Mouse (Mus musculus) neural tube, embryonic 15.5 days (tissue): Measurements from ENCODE around the gene Gm12355. TPM values are rescaled to one million over a fixed set of nuclear protein-coding genes. Genes with fewer than 3 reads are reported as not detected.

ENCODE experiments used
- ATAC-seq: fragments of 200-750 bp; cut with Nextera tagmentation; 2 replicates; pipeline ENCODE4 v1.8.0; 2017; ENCODE audit warnings: mild to moderate bottlenecking, moderate TSS enrichment, moderate library complexity; ENCODE audit not compliant: low FRiP score
- H3K27ac ChIP-seq: fragments of 300-500 bp; sonication (generic); replicated peaks from 2 replicates; pipeline ENCODE4 v1.5.1; 2015; ENCODE audit warnings: mild to moderate bottlenecking, inconsistent platforms
- H3K27me3 ChIP-seq: fragments of 300-500 bp; sonication (generic); replicated peaks from 2 replicates; pipeline ENCODE4 v1.6.1; 2015; ENCODE audit warnings: inconsistent platforms
- H3K36me3 ChIP-seq: fragments of 300-500 bp; sonication (generic); 2 replicates; pipeline ENCODE4 v1.6.1; 2015; ENCODE audit warnings: inconsistent platforms
- H3K4me1 ChIP-seq: fragments of 300-500 bp; sonication (generic); 2 replicates; pipeline ENCODE4 v1.6.1; 2015; ENCODE audit warnings: inconsistent platforms
- H3K4me2 ChIP-seq: fragments of 300-500 bp; sonication (generic); 2 replicates; pipeline ENCODE4 v1.6.1; 2015; ENCODE audit warnings: inconsistent platforms, mild to moderate bottlenecking, moderate library complexity
- H3K4me3 ChIP-seq: fragments of 300-500 bp; sonication (generic); replicated peaks from 2 replicates; pipeline ENCODE4 v1.5.1; 2015; ENCODE audit warnings: mild to moderate bottlenecking, inconsistent platforms
- H3K9ac ChIP-seq: fragments of 300-500 bp; sonication (generic); replicated peaks from 2 replicates; pipeline ENCODE4 v1.6.1; 2015; ENCODE audit warnings: mild to moderate bottlenecking, inconsistent platforms
- H3K9me3 ChIP-seq: fragments of 300-500 bp; sonication (generic); replicated peaks from 2 replicates; pipeline ENCODE4 v1.6.1; 2016; ENCODE audit warnings: inconsistent platforms
- WGBS: fragments of 180-500 bp; shearing (Covaris S2); methylation state at CpG from one replicate; pipeline ENCODE4 v1.1.7; 2015; ENCODE audit warnings: mixed read lengths; 5-methylcytosine and 5-hydroxymethylcytosine counted together
- polyA plus RNA-seq: library from polyadenylated mRNA; unstranded; fragments of >200 nt; fragmentation: Nextera tagmentation; extraction: Ambion mirVana; gene quantifications from 2 replicates; pipeline ENCODE4 v1.2.1, GENCODE M21; 2015

Gm12355 gene
- polyA plus RNA-seq, 1 experiment from 2014 or later, result 0.79 TPM

DNA sequence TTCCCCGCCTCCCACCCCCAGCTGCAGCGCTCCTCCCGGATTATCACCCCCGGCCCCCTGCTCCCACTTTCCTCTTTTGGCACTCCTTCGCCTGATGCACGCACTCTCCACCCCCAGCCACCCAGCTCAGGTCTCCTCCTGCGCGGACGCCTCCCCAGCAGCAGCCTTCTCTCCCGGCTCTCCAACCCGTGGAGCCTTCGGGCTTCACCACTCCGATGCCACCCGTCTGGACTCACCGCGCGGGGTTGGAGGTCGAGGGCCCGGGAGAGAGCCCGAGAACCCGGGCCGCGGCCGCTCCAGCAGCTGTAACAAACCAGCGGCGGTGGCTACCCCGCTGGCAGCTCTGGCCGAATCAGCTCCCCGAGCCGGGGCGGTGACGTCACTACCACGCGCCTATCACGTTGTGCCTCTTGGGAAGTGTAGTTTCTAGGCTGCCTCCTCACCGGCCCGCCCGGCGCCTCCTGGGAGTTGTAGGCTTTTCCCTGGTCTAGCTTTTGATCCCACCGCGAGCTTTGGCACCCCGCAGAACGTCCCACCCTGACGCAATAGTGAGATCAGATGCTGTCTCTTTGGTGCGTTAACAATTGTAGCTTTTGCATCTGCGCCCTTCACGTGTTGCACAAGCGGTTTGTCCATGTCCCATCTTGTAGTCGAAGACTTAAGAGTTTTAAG is 38.4 kb downstream of the Gm12355 start, which contains the start of gene Ormdl3:
Gene Ormdl3, minus strand, starts transcription at position 477 of the 672 bp plus-strand sequence.
- H3K27ac ChIP-seq, result peak within 1 kb of the TSS; percentile 88
- H3K36me3 ChIP-seq, result peaks cover 16% of the 10 kb centered on the region
- H3K4me3 ChIP-seq, result peak within 1 kb of the TSS; percentile 93
- ATAC-seq, result peak; percentile 95
- WGBS, result under 1% methylated on average over 49 of the region's 49 CpGs
- peak within 1 kb of the TSS; percentile 94 for H3K4me2 ChIP-seq
- H3K9me3 ChIP-seq, result no peaks in the 10 kb centered on the region
- H3K9ac ChIP-seq, result peak within 1 kb of the TSS; percentile 92
- no peaks in the 10 kb centered on the region; the same call in 1 of the 2 replicates for H3K27me3 ChIP-seq
- peaks cover 42% of the 10 kb centered on the region for H3K4me1 ChIP-seq

DNA sequence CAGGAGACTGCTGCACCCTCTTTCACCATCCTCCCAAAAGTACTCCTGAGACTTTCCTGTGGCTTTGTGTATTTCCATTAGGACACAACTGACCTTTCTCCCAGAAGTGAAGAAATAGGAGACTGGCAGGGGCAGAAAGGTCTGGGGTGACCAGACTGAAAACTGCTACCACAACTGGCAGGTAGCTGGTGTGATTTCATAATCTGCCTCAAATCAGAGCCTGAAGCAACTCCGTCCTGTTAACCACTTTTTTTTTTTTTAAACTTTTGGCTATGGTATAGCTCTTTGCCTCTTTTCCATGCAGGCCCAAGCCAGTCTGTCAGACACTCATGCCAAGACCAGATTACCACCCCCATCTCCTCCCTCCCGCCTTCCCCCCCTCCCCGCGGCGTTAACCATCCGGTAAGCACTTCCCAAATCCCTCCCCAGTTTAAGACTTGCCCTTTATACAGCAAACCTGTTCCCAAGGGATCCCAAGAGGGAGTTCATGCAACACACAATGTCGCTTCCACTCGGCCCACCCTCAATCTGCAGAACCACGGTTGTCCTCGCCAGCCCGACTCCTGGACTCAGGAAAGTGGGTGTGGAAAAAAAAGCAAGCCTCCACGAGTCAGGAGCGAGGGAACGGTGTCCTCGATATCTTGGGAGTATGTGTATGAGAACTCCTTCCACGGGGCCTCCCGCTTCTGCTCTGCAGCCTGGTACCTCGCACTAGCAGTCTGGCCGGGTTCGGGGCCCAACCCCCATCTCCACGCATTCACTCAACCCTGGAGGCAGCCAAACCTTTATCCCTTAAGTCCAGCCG is 39.2 kb downstream of the Gm12355 start:
- WGBS, result 3% methylated on average over 21 of the region's 22 CpGs
- Histone ChIP-seq H3K4me1 (peaks cover 42% of the 10 kb centered on the region), H3K27me3 (no peaks in the 10 kb centered on the region; the same call in 1 of the 2 replicates), H3K9me3 (no peaks in the 10 kb centered on the region), H3K4me3 (peak overlapping the region; percentile 93), H3K27ac (peak overlapping the region; percentile 88), H3K36me3 (peaks cover 21% of the 10 kb centered on the region), H3K9ac (peak overlapping the region; percentile 92), H3K4me2 (peak overlapping the region; percentile 94)
- peak; percentile 58 for ATAC-seq

DNA sequence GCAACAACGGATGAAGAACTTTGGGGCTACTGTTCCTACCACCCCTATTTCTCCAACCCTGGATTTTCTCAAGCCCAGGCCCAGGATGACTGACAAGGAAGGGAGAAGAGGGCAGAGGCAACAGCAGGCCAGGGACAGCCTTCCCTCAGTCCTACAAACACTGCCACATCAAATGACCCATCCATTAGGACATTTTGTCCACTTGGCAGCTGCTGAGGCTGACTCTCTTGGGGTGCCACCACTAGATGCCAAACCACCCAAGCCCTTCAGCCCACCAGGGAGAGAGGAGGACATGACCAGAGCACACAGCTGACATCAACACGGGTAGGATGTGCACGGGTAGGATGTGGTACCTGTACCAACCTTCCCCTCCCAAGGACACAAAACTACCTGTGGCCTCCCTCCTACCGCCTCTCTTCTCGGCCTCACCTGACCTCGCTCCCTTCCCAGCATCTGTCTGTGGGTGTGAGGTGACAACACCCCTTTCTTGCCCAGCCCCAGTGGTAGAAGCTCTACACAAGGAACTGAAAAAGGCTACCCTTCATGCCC is 40.8 kb downstream of the Gm12355 start:
- 95% methylated on average over 6 of the region's 6 CpGs for WGBS
- Histone ChIP-seq H3K36me3 (peaks cover 28% of the 10 kb centered on the region), H3K27me3 (no peaks in the 10 kb centered on the region), H3K4me3 (no peak overlapping the region), H3K4me2 (no peak overlapping the region), H3K9me3 (no peaks in the 10 kb centered on the region), H3K9ac (no peak overlapping the region), H3K4me1 (peaks cover 42% of the 10 kb centered on the region), H3K27ac (no peak overlapping the region)
- no peak for ATAC-seq

DNA sequence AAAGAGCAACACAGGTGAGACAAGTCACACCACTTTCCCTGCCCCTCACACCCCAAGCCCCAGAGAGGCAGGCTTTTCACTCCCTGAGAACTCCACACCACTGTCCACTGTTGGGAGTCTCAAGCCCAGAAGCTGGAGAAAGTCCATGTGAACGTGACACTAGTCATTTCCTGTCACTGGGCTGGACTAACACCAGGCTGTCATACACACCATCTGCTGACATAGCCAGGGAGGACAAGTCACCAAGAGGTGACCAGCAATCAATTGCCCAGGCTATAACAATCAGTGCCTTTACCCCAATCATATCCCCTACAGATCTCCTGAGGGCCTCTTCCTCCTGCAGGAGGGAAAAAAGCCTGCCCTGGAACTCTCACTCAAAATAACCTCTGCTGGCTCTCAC is 41.3 kb downstream of the Gm12355 start:
- Histone ChIP-seq H3K4me3 (no peak overlapping the region), H3K9ac (no peak overlapping the region), H3K36me3 (peaks cover 28% of the 10 kb centered on the region), H3K9me3 (no peaks in the 10 kb centered on the region), H3K27ac (no peak overlapping the region), H3K27me3 (no peaks in the 10 kb centered on the region), H3K4me2 (no peak overlapping the region), H3K4me1 (peaks cover 42% of the 10 kb centered on the region)
- ATAC-seq, result no peak
- 80% methylated on average over 1 of the region's 1 CpGs for WGBS

DNA sequence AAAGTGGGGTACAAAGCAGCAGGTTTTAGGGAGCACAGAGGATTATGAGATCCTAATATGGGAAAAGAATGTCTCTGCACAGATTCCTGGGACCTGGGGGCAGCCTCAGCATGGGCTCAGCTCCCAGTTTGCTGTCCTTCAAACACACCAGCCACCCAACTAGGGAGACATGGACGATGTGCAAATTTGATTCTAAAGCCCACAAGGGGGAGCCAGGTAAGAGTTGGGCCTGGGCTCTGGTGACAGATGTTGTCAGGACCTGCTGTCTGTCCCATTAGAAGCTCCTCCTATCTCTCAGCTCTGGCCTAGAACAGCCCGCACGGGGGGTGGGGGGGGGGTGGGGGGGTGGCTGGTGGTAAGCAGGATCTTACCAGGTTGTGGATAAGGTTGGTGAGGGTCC is 41.9 kb downstream of the Gm12355 start:
- Histone ChIP-seq H3K27me3 (no peaks in the 10 kb centered on the region), H3K9ac (no peak overlapping the region), H3K9me3 (no peaks in the 10 kb centered on the region), H3K36me3 (peaks cover 28% of the 10 kb centered on the region), H3K27ac (no peak overlapping the region), H3K4me3 (no peak overlapping the region), H3K4me2 (no peak overlapping the region), H3K4me1 (peaks cover 39% of the 10 kb centered on the region)
- WGBS, result 36% methylated on average over 3 of the region's 3 CpGs
- ATAC-seq, result no peak

DNA sequence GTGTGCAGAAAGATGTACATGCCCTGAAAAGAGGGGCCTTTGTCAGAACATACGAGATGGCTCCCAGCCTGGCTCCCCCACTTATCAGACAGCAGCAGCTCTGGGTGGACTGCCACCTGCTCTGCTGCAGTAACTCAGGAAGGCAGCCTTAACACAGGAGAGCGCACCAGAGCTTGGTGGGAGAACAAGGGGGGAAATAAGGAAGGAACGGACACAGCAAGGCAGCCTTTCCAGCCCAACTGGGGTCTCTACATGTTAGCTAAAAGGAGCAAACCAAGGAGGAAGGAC is 42.3 kb downstream of the Gm12355 start:
- no peak for ATAC-seq
- WGBS, result 91% methylated on average over 3 of the region's 3 CpGs

DNA sequence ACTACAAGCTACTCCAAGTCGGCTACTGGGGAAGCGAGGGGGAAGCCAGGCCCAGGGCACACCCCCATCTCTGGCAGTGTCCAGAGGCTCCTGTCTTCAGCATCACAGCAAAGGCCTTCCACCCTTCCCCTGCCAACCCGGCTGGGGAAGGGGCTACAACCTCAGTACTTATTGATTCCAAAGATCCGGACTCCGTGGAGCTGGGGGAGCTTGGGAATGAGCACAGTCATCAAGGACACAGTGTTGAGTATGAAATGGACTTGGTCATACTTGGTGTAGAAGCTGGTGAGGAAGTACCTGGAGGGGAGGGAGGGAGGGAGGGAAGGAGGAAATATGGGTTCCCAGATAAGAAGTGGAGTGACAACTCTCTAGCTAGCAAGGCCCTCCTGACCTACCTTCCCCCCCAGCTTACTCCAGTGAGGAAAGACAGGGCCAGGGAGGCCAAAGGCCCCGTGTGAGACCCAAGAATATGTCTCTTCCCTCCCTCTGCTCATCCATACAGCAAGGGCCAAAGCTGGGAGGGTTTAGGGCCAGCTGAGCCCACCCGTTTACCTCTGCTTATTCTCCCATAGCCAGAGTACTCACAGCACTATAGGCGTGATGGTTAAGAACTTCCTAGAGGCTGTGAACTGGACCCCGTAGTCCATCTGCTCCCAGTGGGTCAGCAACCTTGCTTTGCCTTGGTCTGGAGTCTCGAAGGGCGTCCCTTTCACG is 42.8 kb downstream of the Gm12355 start:
- Histone ChIP-seq H3K9me3 (no peaks in the 10 kb centered on the region), H3K4me3 (no peak overlapping the region), H3K4me1 (peaks cover 30% of the 10 kb centered on the region), H3K9ac (no peak overlapping the region), H3K36me3 (peaks cover 28% of the 10 kb centered on the region), H3K27me3 (no peaks in the 10 kb centered on the region), H3K27ac (no peak overlapping the region), H3K4me2 (no peak overlapping the region)
- ATAC-seq, result no peak
- 92% methylated on average over 12 of the region's 12 CpGs for WGBS

More for the DNA sequence above, 42.3 kb downstream of the Gm12355 start:
- Histone ChIP-seq H3K9ac (no peak overlapping the region), H3K9me3 (no peaks in the 10 kb centered on the region), H3K4me1 (peaks cover 35% of the 10 kb centered on the region), H3K36me3 (peaks cover 28% of the 10 kb centered on the region), H3K27me3 (no peaks in the 10 kb centered on the region), H3K4me3 (no peak overlapping the region), H3K27ac (no peak overlapping the region), H3K4me2 (no peak overlapping the region)

DNA sequence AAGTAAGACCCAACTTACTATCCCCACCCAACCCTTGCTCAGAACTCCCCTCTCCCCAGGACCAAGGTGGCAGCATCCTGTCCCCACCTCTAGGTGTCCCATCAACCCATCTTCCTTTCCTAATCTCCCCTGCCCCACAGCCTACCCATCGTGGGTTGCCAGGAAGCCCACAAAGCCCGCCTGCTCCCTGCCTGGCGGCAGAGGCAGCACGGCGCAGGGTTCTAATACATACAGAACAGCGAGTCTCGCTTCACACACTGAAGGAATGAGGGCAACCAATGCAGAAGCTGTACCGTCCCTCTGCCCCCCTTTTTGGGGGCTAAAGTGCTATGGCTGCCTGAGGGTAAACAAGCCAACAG is 43.5 kb downstream of the Gm12355 start:
- H3K4me2 ChIP-seq, result no peak overlapping the region
- no peak overlapping the region for H3K9ac ChIP-seq
- 88% methylated on average over 8 of the region's 8 CpGs for WGBS
- H3K36me3 ChIP-seq, result peaks cover 28% of the 10 kb centered on the region
- H3K4me1 ChIP-seq, result peaks cover 26% of the 10 kb centered on the region
- no peaks in the 10 kb centered on the region for H3K27me3 ChIP-seq
- H3K27ac ChIP-seq, result no peak overlapping the region
- H3K4me3 ChIP-seq, result no peak overlapping the region
- no peak for ATAC-seq
- no peaks in the 10 kb centered on the region for H3K9me3 ChIP-seq

DNA sequence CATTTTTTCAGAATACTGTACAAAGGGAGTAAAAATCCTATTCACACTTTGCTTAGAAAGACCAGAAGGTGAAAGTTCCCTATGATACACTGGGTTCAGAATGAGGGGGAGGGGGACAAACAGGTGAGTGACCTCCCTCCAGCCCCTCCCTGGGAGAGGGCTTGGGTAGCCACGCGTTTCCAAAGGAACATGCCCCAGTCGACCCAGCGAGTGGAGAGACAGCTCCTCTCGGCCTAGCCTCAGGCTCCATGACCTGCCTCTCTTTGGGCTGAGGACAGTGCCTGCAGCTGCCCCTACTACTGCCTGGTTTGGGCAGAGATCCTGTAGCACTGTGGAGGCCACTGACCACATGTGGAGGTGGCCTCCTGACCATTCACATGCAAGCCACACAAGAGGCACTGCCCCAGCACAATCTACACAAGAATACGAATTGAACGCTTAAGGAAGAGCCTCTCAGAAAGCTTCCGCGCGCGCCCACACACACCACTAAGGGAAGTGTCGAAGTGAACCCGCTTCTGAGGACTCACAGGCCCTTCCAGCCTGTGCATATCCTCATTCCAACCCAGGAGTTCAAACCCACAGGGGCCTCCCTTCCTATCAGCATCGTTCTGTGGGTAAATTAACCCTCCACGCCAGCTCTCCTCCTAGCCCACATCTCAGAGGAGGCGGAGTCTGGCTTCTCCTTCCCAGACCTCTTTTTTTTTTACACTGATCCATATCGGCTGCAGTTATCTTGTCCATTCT is 44.0 kb downstream of the Gm12355 start:
- 74% methylated on average over 17 of the region's 17 CpGs for WGBS
- no peak for ATAC-seq
- Histone ChIP-seq H3K27ac (no peak overlapping the region), H3K4me1 (peaks cover 25% of the 10 kb centered on the region), H3K9me3 (no peaks in the 10 kb centered on the region), H3K4me3 (no peak overlapping the region), H3K9ac (no peak overlapping the region), H3K36me3 (peaks cover 28% of the 10 kb centered on the region), H3K4me2 (no peak overlapping the region), H3K27me3 (no peaks in the 10 kb centered on the region)

DNA sequence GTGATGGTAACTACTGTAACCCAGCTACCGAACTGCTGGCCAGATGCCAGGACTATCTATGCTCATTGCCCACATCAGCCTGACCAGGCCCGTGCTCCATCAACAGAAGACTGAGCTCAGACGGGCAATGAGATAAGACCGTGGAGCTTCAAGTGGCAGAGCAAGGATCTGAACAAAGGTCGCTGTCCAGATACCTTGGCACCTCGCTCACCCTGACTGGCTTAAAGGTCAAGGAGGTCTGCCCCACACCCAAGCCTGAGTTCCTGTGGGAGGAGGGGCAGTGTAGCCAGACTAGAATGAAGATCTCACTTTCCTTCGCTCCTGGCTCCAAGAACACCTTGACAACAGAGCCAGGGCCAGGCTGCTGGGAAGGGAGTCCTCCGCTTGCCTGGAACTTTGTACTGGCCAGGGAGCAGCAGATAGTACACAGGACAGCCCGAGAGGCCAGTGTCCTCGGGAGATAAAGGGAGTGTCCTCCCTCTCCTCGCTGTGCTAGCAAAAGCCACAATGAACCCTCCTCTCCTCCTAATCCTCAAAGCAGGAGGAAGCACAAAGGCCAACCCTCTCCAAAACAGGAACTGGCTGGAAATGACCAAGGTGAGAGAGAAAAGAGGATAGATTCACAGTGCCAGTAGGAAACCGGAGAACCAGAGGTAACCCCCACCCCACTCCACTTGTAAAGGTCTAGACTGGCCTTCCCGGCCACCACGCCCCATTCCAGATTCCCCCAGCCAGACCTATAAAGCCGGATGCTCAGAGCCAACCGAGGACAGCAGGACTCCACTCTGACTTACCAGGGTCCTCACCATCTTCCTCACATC is 45.0 kb downstream of the Gm12355 start:
- peaks cover 15% of the 10 kb centered on the region for H3K4me1 ChIP-seq
- H3K27ac ChIP-seq, result no peak overlapping the region
- no peak for ATAC-seq
- no peaks in the 10 kb centered on the region for H3K27me3 ChIP-seq
- peaks cover 28% of the 10 kb centered on the region for H3K36me3 ChIP-seq
- no peak overlapping the region for H3K4me3 ChIP-seq
- H3K9ac ChIP-seq, result no peak overlapping the region
- H3K9me3 ChIP-seq, result no peaks in the 10 kb centered on the region
- no peak overlapping the region for H3K4me2 ChIP-seq
- 81% methylated on average over 16 of the region's 16 CpGs for WGBS
